17 mouse cellular contexts compared by ENCODE assay signal in the genomic region with DNA sequence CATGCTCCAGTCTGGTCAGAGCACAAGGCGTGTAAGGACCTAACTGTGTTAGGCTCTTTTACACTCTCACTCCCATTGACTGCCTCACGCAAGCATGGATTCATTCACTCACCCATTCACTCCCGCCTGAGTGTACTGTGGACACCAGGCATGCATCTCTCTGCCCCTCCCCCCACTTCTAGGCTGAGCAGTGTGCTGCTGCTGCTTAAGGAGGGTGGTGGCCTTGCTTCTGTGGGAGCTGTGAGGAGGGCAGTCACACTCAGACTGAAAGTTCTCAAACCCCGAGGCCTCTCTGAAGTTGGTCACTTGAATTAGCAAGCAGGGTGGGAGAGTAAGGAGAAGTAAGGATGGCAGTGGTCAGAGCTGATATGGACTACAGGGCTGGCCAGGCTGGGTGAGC.
DNase-seq lines count a peak whose midpoint lies in the region; ATAC-seq and TF ChIP-seq lines count a peak whose summit lies in the region.
"Had no signal": no experiment of that assay in that cellular context is flagged by ENCODE, and none has a peak within 500 bp of the region (broad histone marks: within the 10 kb centered on the region; RNA-seq: fewer than 3 reads in every experiment).

No protein-coding gene starts in this region.

- H3K4me2 ChIP-seq in hindbrain, embryonic 16.5 days (ENCODE audit: low read length) = no peak overlapping the region
- H3K4me2 ChIP-seq in limb, embryonic 15.5 days = no peak overlapping the region
- H3K4me2 ChIP-seq: limb, embryonic 13.5 days had no signal

- no peaks in the 10 kb centered on the region for H3K27me3 ChIP-seq in cerebellum, adult 2 months (ENCODE audit: control insufficient read depth, insufficient read depth, low read length)
- no peaks in the 10 kb centered on the region for H3K27me3 ChIP-seq in hindbrain, embryonic 10.5 days (ENCODE audit: insufficient read depth, poor library complexity, severe bottlenecking)
- no peaks in the 10 kb centered on the region for H3K27me3 ChIP-seq in hindbrain, embryonic 16.5 days (replicated peaks; ENCODE audit: control insufficient read depth, insufficient read depth, low read length)
- no peaks in the 10 kb centered on the region for H3K27me3 ChIP-seq in limb, embryonic 15.5 days
- H3K27me3 ChIP-seq: limb, embryonic 13.5 days had no signal

- no peak for TF ChIP-seq POLR2A in cerebellum, adult 2 months (IDR thresholded peaks at IDR 0.05; ENCODE audit: borderline replicate concordance, insufficient read depth, low read length)

- no peaks in the 10 kb centered on the region for H3K36me3 ChIP-seq in hindbrain, embryonic 10.5 days
- no peaks in the 10 kb centered on the region for H3K36me3 ChIP-seq in hindbrain, embryonic 16.5 days (ENCODE audit: control insufficient read depth, insufficient read depth, low read length)
- H3K36me3 ChIP-seq in limb, embryonic 15.5 days = no peaks in the 10 kb centered on the region
- H3K36me3 ChIP-seq: limb, embryonic 13.5 days had no signal

- no peak overlapping the region for H3K4me3 ChIP-seq in cerebellum, adult 2 months (replicated peaks; ENCODE audit: insufficient read depth, low read depth, low read length)
- H3K4me3 ChIP-seq in hindbrain, embryonic 10.5 days = no peak overlapping the region
- H3K4me3 ChIP-seq in hindbrain, embryonic 16.5 days (ENCODE audit: low read length) = no peak overlapping the region
- no peak overlapping the region for H3K4me3 ChIP-seq in limb, embryonic 15.5 days
- H3K4me3 ChIP-seq: limb, embryonic 13.5 days had no signal

- no peaks in the 10 kb centered on the region for H3K9me3 ChIP-seq in hindbrain, embryonic 10.5 days
- no peaks in the 10 kb centered on the region for H3K9me3 ChIP-seq in hindbrain, embryonic 16.5 days (ENCODE audit: control insufficient read depth, low read length)
- no peaks in the 10 kb centered on the region for H3K9me3 ChIP-seq in limb, embryonic 15.5 days
- H3K9me3 ChIP-seq: limb, embryonic 13.5 days had no signal

- peak; percentile 34 to 37 for DNase-seq in cerebellum, postnatal 10 days
- no peak for DNase-seq in cerebellum, adult 2 months
- peak; percentile 18 for DNase-seq in hindbrain, embryonic 10.5 days (ENCODE audit: low spot score)
- DNase-seq in ZHBTc4 (ENCODE audit: low read depth, low spot score) = peak; percentile 36
- no peak for DNase-seq in adrenal gland, adult 18-20 months (ENCODE audit: low spot score in 2 of 2)
- no peak for DNase-seq in kidney, adult 18-20 months
- DNase-seq: adrenal gland, postnatal 14 days; heart, adult 11 months; heart, postnatal 14 days; kidney, postnatal 36 days; lung, adult 2 months; right cerebral cortex, postnatal 14 days; thymus, adult 18-20 months had no signal

- H3K27ac ChIP-seq in cerebellum, adult 2 months (ENCODE audit: insufficient read depth, low read length) = no peak overlapping the region
- H3K27ac ChIP-seq in hindbrain, embryonic 10.5 days = 0 out of 2 replicates have a peak overlapping the region, but pooled peaks have one; percentile 17
- no peak overlapping the region for H3K27ac ChIP-seq in hindbrain, embryonic 16.5 days (ENCODE audit: low read depth, low read length)
- no peak overlapping the region for H3K27ac ChIP-seq in limb, embryonic 15.5 days
- H3K27ac ChIP-seq: limb, embryonic 13.5 days had no signal

- no peak for ATAC-seq in hindbrain, embryonic 16.5 days
- ATAC-seq in limb, embryonic 15.5 days (ENCODE audit: insufficient number of reproducible peaks, low FRiP score, low TSS enrichment, low read depth) = 0 out of 2 replicates have a peak, but pooled peaks have one; percentile 4
- ATAC-seq: intestine, postnatal 0 days had no signal

- no peak overlapping the region; the same call in 1 of the 2 replicates for H3K9ac ChIP-seq in hindbrain, embryonic 16.5 days (ENCODE audit: low read depth, low read length)
- no peak overlapping the region for H3K9ac ChIP-seq in limb, embryonic 15.5 days
- H3K9ac ChIP-seq: limb, embryonic 13.5 days had no signal

- WGBS in cerebellum, adult 2 months = 88% methylated on average over 4 of the region's 4 CpGs
- WGBS in hindbrain, embryonic 10.5 days = 59% methylated on average over 4 of the region's 4 CpGs
- 65% methylated on average over 4 of the region's 4 CpGs for WGBS in hindbrain, embryonic 16.5 days
- 66% methylated on average over 4 of the region's 4 CpGs for WGBS in limb, embryonic 15.5 days

- no peak for TF ChIP-seq CTCF in cerebellum, adult 2 months (IDR thresholded peaks at IDR 0.05; ENCODE audit: borderline replicate concordance, insufficient read depth, low read depth, low read length)

- H3K4me1 ChIP-seq in cerebellum, adult 2 months (ENCODE audit: control insufficient read depth, insufficient read depth, low read length) = peaks cover 9% of the 10 kb centered on the region
- H3K4me1 ChIP-seq in hindbrain, embryonic 10.5 days (replicated peaks) = peaks cover 47% of the 10 kb centered on the region
- peaks cover 7% of the 10 kb centered on the region for H3K4me1 ChIP-seq in hindbrain, embryonic 16.5 days (ENCODE audit: control insufficient read depth, insufficient read depth, low read depth, low read length)
- H3K4me1 ChIP-seq in limb, embryonic 15.5 days = peaks cover 12% of the 10 kb centered on the region; the same call in 1 of the 2 replicates

Comparison
In these comparisons a context has a peak if more than half of its experiments do, and no peak if none do; other contexts are left out.
1. DNase-seq: peak in cerebellum, postnatal 10 days (2 of 2), hindbrain, embryonic 10.5 days (single experiment) and ZHBTc4 (single experiment); none in cerebellum, adult 2 months (0 of 2), adrenal gland, adult 18-20 months (0 of 2) and kidney, adult 18-20 months (single experiment).